Mouse (Mus musculus) CH12.LX (cell line): ENCODE data around the gene Rnf225. TPM values are rescaled to one million over a fixed set of nuclear protein-coding genes. Genes with fewer than 3 reads are reported as not detected.

Experiments
- DNase-seq: peaks from one replicate; pipeline ENCODE4 v3.0.0-alpha.2; 2013; ENCODE audit errors: extremely low read depth
- H3K27ac ChIP-seq: 2 replicates; pipeline ENCODE4 v1.5.1; 2012; ENCODE audit warnings: low read depth, mild to moderate bottlenecking, control low read depth, moderate library complexity; ENCODE audit not compliant: insufficient read depth
- H3K27me3 ChIP-seq: replicated peaks from 2 replicates; pipeline ENCODE3; 2012; ENCODE audit warnings: inconsistent platforms
- H3K36me3 ChIP-seq, 2 experiments: replicated peaks in 1 of 2; 2 replicates each; pipeline versions ENCODE3 to v1.6.1; 2012; ENCODE audit warnings: inconsistent platforms in 1 of 2, low read length in 1 of 2, mild to moderate bottlenecking in 1 of 2, mixed read lengths in 1 of 2, moderate library complexity in 1 of 2; ENCODE audit not compliant: control insufficient read depth in 1 of 2, insufficient read depth in 1 of 2
- H3K4me1 ChIP-seq, 2 experiments: 2 replicates each; pipeline ENCODE4 v1.6.1; 2012; ENCODE audit warnings: inconsistent platforms in 1 of 2, moderate library complexity in 1 of 2; ENCODE audit not compliant: insufficient read depth in 2 of 2, control insufficient read depth in 1 of 2
- H3K4me2 ChIP-seq: 2 replicates; pipeline ENCODE4 v1.6.1; 2012; ENCODE audit warnings: low read depth, mild to moderate bottlenecking, control low read depth; ENCODE audit not compliant: poor library complexity, insufficient read depth, severe bottlenecking
- H3K4me3 ChIP-seq, 3 experiments: fragments of 150-350 bp in 1 of 3; sonication (generic) in 1 of 3; replicated peaks in 1 of 3; 2 replicates each; pipeline versions ENCODE3 to v1.5.1; 2011 to 2012; ENCODE audit warnings: low read depth in 2 of 3, low read length in 2 of 3, mild to moderate bottlenecking in 2 of 3, moderate library complexity in 2 of 3, control low read depth in 1 of 3, improper control_type of control experiment in 1 of 3, inconsistent platforms in 1 of 3, mixed read lengths in 1 of 3; ENCODE audit not compliant: poor library complexity in 1 of 3
- H3K79me2 ChIP-seq: replicated peaks from 2 replicates; pipeline ENCODE4 v1.6.1; 2012; ENCODE audit warnings: mild to moderate bottlenecking, moderate library complexity; ENCODE audit not compliant: control insufficient read depth, poor library complexity, insufficient read depth, severe bottlenecking; ENCODE audit errors: extremely low read depth
- H3K9ac ChIP-seq: 2 replicates; pipeline ENCODE4 v1.6.1; 2012; ENCODE audit warnings: low read depth, mild to moderate bottlenecking, control low read depth, moderate library complexity; ENCODE audit not compliant: insufficient read depth
- H3K9me3 ChIP-seq: replicated peaks from 2 replicates; pipeline ENCODE3; 2012; ENCODE audit warnings: low read length, inconsistent platforms, mixed read lengths
- CHD2 ChIP-seq: IDR thresholded peaks from 2 replicates; pipeline ENCODE4 v1.6.1; 2011; ENCODE audit warnings: low read length, improper control_type of control experiment
- ELF1 ChIP-seq: IDR thresholded peaks from 2 replicates; pipeline ENCODE4 v1.6.1; 2014; ENCODE audit warnings: low read depth, mild to moderate bottlenecking, inconsistent platforms, low read length, improper control_type of control experiment
- ETS1 ChIP-seq: conservative IDR thresholded peaks from 2 replicates; pipeline ENCODE4 v1.6.1; 2012; ENCODE audit warnings: low read depth, mild to moderate bottlenecking, inconsistent platforms, low read length, improper control_type of control experiment, moderate library complexity
- HCFC1 ChIP-seq: IDR thresholded peaks from 2 replicates; pipeline ENCODE4 v1.6.1; 2012; ENCODE audit warnings: low read depth, mild to moderate bottlenecking, inconsistent platforms, low read length, improper control_type of control experiment
- IRF4 ChIP-seq: IDR thresholded peaks from 2 replicates; pipeline ENCODE4 v1.6.1; 2014; ENCODE audit warnings: low read depth, mild to moderate bottlenecking, inconsistent platforms, low read length, improper control_type of control experiment
- JUND ChIP-seq: conservative IDR thresholded peaks from 2 replicates; pipeline ENCODE4 v1.6.1; 2011; ENCODE audit warnings: low read depth, low read length, improper control_type of control experiment
- KAT2A ChIP-seq: IDR thresholded peaks from 2 replicates; pipeline ENCODE4 v1.6.1; 2012; ENCODE audit warnings: low read length, improper control_type of control experiment, inconsistent platforms; ENCODE audit not compliant: insufficient replicate concordance
- MAFK ChIP-seq: IDR thresholded peaks from 2 replicates; pipeline ENCODE4 v1.6.1; 2011; ENCODE audit warnings: low read length, improper control_type of control experiment; ENCODE audit not compliant: insufficient replicate concordance
- MAX ChIP-seq: IDR thresholded peaks from 2 replicates; pipeline ENCODE4 v1.6.1; 2011; ENCODE audit warnings: low read length, improper control_type of control experiment
- MXI1 ChIP-seq: IDR thresholded peaks from 2 replicates; pipeline ENCODE4 v1.6.1; 2011; ENCODE audit warnings: mild to moderate bottlenecking, low read depth, low read length, improper control_type of control experiment
- NELFE ChIP-seq: IDR thresholded peaks from 2 replicates; pipeline ENCODE4 v1.6.1; 2011; ENCODE audit warnings: low read depth, low read length, improper control_type of control experiment
- POLR2AphosphoS2 ChIP-seq: IDR thresholded peaks from 2 replicates; pipeline ENCODE4 v1.6.1; 2011; ENCODE audit warnings: low read depth, low read length, improper control_type of control experiment
- RCOR1 ChIP-seq: conservative IDR thresholded peaks from 2 replicates; pipeline ENCODE4 v1.6.1; 2012; ENCODE audit warnings: low read depth, mild to moderate bottlenecking, inconsistent platforms, low read length, improper control_type of control experiment
- UBTF ChIP-seq: IDR thresholded peaks from 2 replicates; pipeline ENCODE4 v1.6.1; 2012; ENCODE audit warnings: low read depth, mild to moderate bottlenecking, inconsistent platforms, low read length, improper control_type of control experiment, moderate library complexity
- USF1 ChIP-seq: IDR thresholded peaks from 2 replicates; pipeline ENCODE4 v1.6.1; 2014; ENCODE audit warnings: low read depth, mild to moderate bottlenecking, inconsistent platforms, low read length, improper control_type of control experiment
- ZKSCAN1 ChIP-seq: IDR thresholded peaks from 2 replicates; pipeline ENCODE4 v1.6.1; 2012; ENCODE audit warnings: low read depth, inconsistent platforms, low read length, improper control_type of control experiment, borderline replicate concordance
- ZNF384 ChIP-seq: IDR thresholded peaks from 2 replicates; pipeline ENCODE4 v1.6.1; 2012; ENCODE audit warnings: low read depth, low read length, improper control_type of control experiment, inconsistent platforms
- dilution Hi-C: fragments of 300-500 bp; cut with MboI; formaldehyde crosslinking; loops from 2 replicates; pipeline ENCODE4 v1.14.3; 2020; ENCODE audit warnings: low sequenced_read_pairs; ENCODE audit not compliant: extremely low pct_unique_long_range_greater_than_20kb, extremely low pct_ligation_motif_present
- in situ Hi-C: fragments of 300-500 bp; cut with MboI; formaldehyde crosslinking; loops from 3 replicates; pipeline ENCODE4 v1.14.3; 2019; ENCODE audit warnings: low sequenced_read_pairs, low pct_ligation_motif_present, low pct_unique_long_range_greater_than_20kb, mixed read lengths
- polyA plus RNA-seq: library from polyadenylated mRNA; unstranded; fragments of >175 nt; gene quantifications from 2 replicates; pipeline ENCODE4 v1.2.1, GENCODE M21; 2012; ENCODE audit warnings: low read depth; ENCODE audit not compliant: insufficient read length
- total RNA-seq, 2 experiments: library from RNA; depleted of rRNA; stranded (reverse); fragments of 300-350 nt in 1 of 2; fragments of >200 nt in 1 of 2; gene quantifications; 2 replicates each; pipeline ENCODE4 v1.2.3; 2012 to 2014

Gene Rnf225
- total and polyA plus RNA-seq, 3 experiments, result 0.89 to 4.0 (median 1.1) TPM

GRCm38 (mm10) chr7:12980291-12980690 lies 53.1 kb downstream of the Rnf225 start:
- no peaks in the 10 kb centered on the region for H3K27me3 ChIP-seq
- H3K36me3 ChIP-seq, result peaks cover 12 to 35% of the 10 kb centered on the region in 2 experiments
- no peak overlapping the region; the same call in 1 of the 2 replicates for H3K27ac ChIP-seq
- no peak for TF ChIP-seq ZKSCAN1
- TF ChIP-seq MXI1, result no peak
- no peak for TF ChIP-seq MAFK
- no peak for TF ChIP-seq USF1
- no peak for TF ChIP-seq POLR2AphosphoS2
- TF ChIP-seq ZNF384, result no peak
- no peak for TF ChIP-seq IRF4
- TF ChIP-seq RCOR1, result no peak
- no peak for TF ChIP-seq UBTF
- no peak for TF ChIP-seq ETS1
- TF ChIP-seq NELFE, result no peak
- TF ChIP-seq HCFC1, result no peak
- no peak for TF ChIP-seq JUND
- no peak for TF ChIP-seq ELF1
- TF ChIP-seq KAT2A, result no peak
- TF ChIP-seq MAX, result no peak
- TF ChIP-seq CHD2, result no peak
- in situ Hi-C loops, result loop anchor here (10.0 kb wide), 1 partner anchor 55 kb away; the partner anchor contains the start of genes Rnf225 and Rps5
- no peak overlapping the region; the same call in 1 of the 2 replicates for H3K9ac ChIP-seq
- no peaks in the 10 kb centered on the region for H3K9me3 ChIP-seq
- no peaks in the 10 kb centered on the region for H3K79me2 ChIP-seq
- H3K4me3 ChIP-seq, result peak overlapping the region in 2 of 3 experiments; percentile 51 to 73
- no peak for DNase-seq
- H3K4me1 ChIP-seq, result peaks cover 10 to 31% of the 10 kb centered on the region in 2 experiments; a peak in 3 of 4 replicates
- dilution Hi-C loops, result no loop called here
- no peak overlapping the region for H3K4me2 ChIP-seq

Other genes starting within 250 kb of the Rnf225 start
- not detected in 2 replicates for gene Vmn2r55, start 242.4 kb upstream of the Rnf225 start, total RNA-seq (2012; rRNA removed)
- not detected in 2 replicates for gene Vmn2r55, start 242.4 kb upstream of the Rnf225 start, total RNA-seq (2014; rRNA removed)
- not detected in 2 replicates for gene Vmn2r55, start 242.4 kb upstream of the Rnf225 start, polyA plus RNA-seq
- gene Vmn2r56, start 192.4 kb upstream of the Rnf225 start, total RNA-seq (2012; rRNA removed), result not detected in 2 replicates
- not detected in 2 replicates for gene Vmn2r56, start 192.4 kb upstream of the Rnf225 start, total RNA-seq (2014; rRNA removed)
- gene Vmn2r56, start 192.4 kb upstream of the Rnf225 start, polyA plus RNA-seq, result not detected in 2 replicates
- gene Zscan18, start 123.8 kb upstream of the Rnf225 start, total RNA-seq (2012; rRNA removed), result 1.6 and 1.8 TPM in 2 replicates
- gene Zscan18, start 123.8 kb upstream of the Rnf225 start, total RNA-seq (2014; rRNA removed), result 0.56 and 1.4 TPM in 2 replicates
- gene Zscan18, start 123.8 kb upstream of the Rnf225 start, polyA plus RNA-seq, result 1.3 and 1.6 TPM in 2 replicates
- gene Zfp329, start 108.6 kb upstream of the Rnf225 start, total RNA-seq (2012; rRNA removed), result 4.4 and 4.5 TPM in 2 replicates
- gene Zfp329, start 108.6 kb upstream of the Rnf225 start, total RNA-seq (2014; rRNA removed), result 3.9 and 7.2 TPM in 2 replicates
- gene Zfp329, start 108.6 kb upstream of the Rnf225 start, polyA plus RNA-seq, result 4.3 and 4.5 TPM in 2 replicates
- gene Zfp110, start 92.7 kb upstream of the Rnf225 start, total RNA-seq (2012; rRNA removed), result 29.3 and 31.0 TPM in 2 replicates
- gene Zfp110, start 92.7 kb upstream of the Rnf225 start, total RNA-seq (2014; rRNA removed), result 26.6 and 31.5 TPM in 2 replicates
- gene Zfp110, start 92.7 kb upstream of the Rnf225 start, polyA plus RNA-seq, result 14.8 and 16.2 TPM in 2 replicates
- gene Zfp128, start 46.2 kb upstream of the Rnf225 start, total RNA-seq (2012; rRNA removed), result 1.2 and 1.4 TPM in 2 replicates
- gene Zfp128, start 46.2 kb upstream of the Rnf225 start, total RNA-seq (2014; rRNA removed), result 0.96 and 1.2 TPM in 2 replicates
- 0.61 and 0.78 TPM in 2 replicates for gene Zfp128, start 46.2 kb upstream of the Rnf225 start, polyA plus RNA-seq
- 3.2 and 4.2 TPM in 2 replicates for gene Zscan22, start 29.6 kb upstream of the Rnf225 start, total RNA-seq (2012; rRNA removed)
- 2.8 and 3.3 TPM in 2 replicates for gene Zscan22, start 29.6 kb upstream of the Rnf225 start, total RNA-seq (2014; rRNA removed)
- gene Zscan22, start 29.6 kb upstream of the Rnf225 start, polyA plus RNA-seq, result 7.6 and 8.9 TPM in 2 replicates
- gene Rps5, start 5.1 kb upstream of the Rnf225 start, total RNA-seq (2012; rRNA removed), result 3,671 and 4,026 TPM in 2 replicates
- gene Rps5, start 5.1 kb upstream of the Rnf225 start, total RNA-seq (2014; rRNA removed), result 3,631 and 4,293 TPM in 2 replicates
- 2,088 and 2,166 TPM in 2 replicates for gene Rps5, start 5.1 kb upstream of the Rnf225 start, polyA plus RNA-seq
- 6.4 and 8.7 TPM in 2 replicates for gene Zfp324, start 38.4 kb downstream of the Rnf225 start, total RNA-seq (2012; rRNA removed)
- gene Zfp324, start 38.4 kb downstream of the Rnf225 start, total RNA-seq (2014; rRNA removed), result 6.3 and 7.3 TPM in 2 replicates
- gene Zfp324, start 38.4 kb downstream of the Rnf225 start, polyA plus RNA-seq, result 3.8 and 4.2 TPM in 2 replicates
- gene Zfp446, start 50.4 kb downstream of the Rnf225 start, total RNA-seq (2012; rRNA removed), result 7.5 and 7.8 TPM in 2 replicates
- gene Zfp446, start 50.4 kb downstream of the Rnf225 start, total RNA-seq (2014; rRNA removed), result 11.9 and 12.8 TPM in 2 replicates
- 12.5 and 12.9 TPM in 2 replicates for gene Zfp446, start 50.4 kb downstream of the Rnf225 start, polyA plus RNA-seq
- gene Slc27a5, start 70.8 kb downstream of the Rnf225 start, total RNA-seq (2012; rRNA removed), result 0.04 TPM in 1 of 2 replicates, not detected in the other
- not detected in 2 replicates for gene Slc27a5, start 70.8 kb downstream of the Rnf225 start, total RNA-seq (2014; rRNA removed)
- not detected in 2 replicates for gene Slc27a5, start 70.8 kb downstream of the Rnf225 start, polyA plus RNA-seq
- 500 and 583 TPM in 2 replicates for gene Trim28, start 71.7 kb downstream of the Rnf225 start, total RNA-seq (2012; rRNA removed)
- gene Trim28, start 71.7 kb downstream of the Rnf225 start, total RNA-seq (2014; rRNA removed), result 495 and 516 TPM in 2 replicates
- 728 and 891 TPM in 2 replicates for gene Trim28, start 71.7 kb downstream of the Rnf225 start, polyA plus RNA-seq
- 9.5 and 12.1 TPM in 2 replicates for gene Zbtb45, start 82.6 kb downstream of the Rnf225 start, total RNA-seq (2012; rRNA removed)
- 6.7 and 6.8 TPM in 2 replicates for gene Zbtb45, start 82.6 kb downstream of the Rnf225 start, total RNA-seq (2014; rRNA removed)
- 16.7 and 17.1 TPM in 2 replicates for gene Zbtb45, start 82.6 kb downstream of the Rnf225 start, polyA plus RNA-seq
- 110 and 115 TPM in 2 replicates for gene Chmp2a, start 107.4 kb downstream of the Rnf225 start, total RNA-seq (2012; rRNA removed)
- 131 and 141 TPM in 2 replicates for gene Chmp2a, start 107.4 kb downstream of the Rnf225 start, total RNA-seq (2014; rRNA removed)
- 134 and 148 TPM in 2 replicates for gene Chmp2a, start 107.4 kb downstream of the Rnf225 start, polyA plus RNA-seq
- gene Ube2m, start 110.9 kb downstream of the Rnf225 start, total RNA-seq (2012; rRNA removed), result 134 and 156 TPM in 2 replicates
- 227 and 244 TPM in 2 replicates for gene Ube2m, start 110.9 kb downstream of the Rnf225 start, total RNA-seq (2014; rRNA removed)
- gene Ube2m, start 110.9 kb downstream of the Rnf225 start, polyA plus RNA-seq, result 215 and 272 TPM in 2 replicates
- gene Mzf1, start 127.3 kb downstream of the Rnf225 start, total RNA-seq (2012; rRNA removed), result 0.46 and 0.55 TPM in 2 replicates
- 0.31 and 0.34 TPM in 2 replicates for gene Mzf1, start 127.3 kb downstream of the Rnf225 start, total RNA-seq (2014; rRNA removed)
- 0.50 and 0.68 TPM in 2 replicates for gene Mzf1, start 127.3 kb downstream of the Rnf225 start, polyA plus RNA-seq
- not detected in 2 replicates for gene Vmn1r85, start 167.8 kb downstream of the Rnf225 start, total RNA-seq (2012; rRNA removed)
- gene Vmn1r85, start 167.8 kb downstream of the Rnf225 start, total RNA-seq (2014; rRNA removed), result not detected in 2 replicates
- gene Vmn1r85, start 167.8 kb downstream of the Rnf225 start, polyA plus RNA-seq, result not detected in 2 replicates
- gene Vmn1r86, start 192.5 kb downstream of the Rnf225 start, total RNA-seq (2012; rRNA removed), result not detected in 2 replicates
- not detected in 2 replicates for gene Vmn1r86, start 192.5 kb downstream of the Rnf225 start, total RNA-seq (2014; rRNA removed)
- gene Vmn1r86, start 192.5 kb downstream of the Rnf225 start, polyA plus RNA-seq, result not detected in 2 replicates
- gene Vmn1r87, start 212.7 kb downstream of the Rnf225 start, total RNA-seq (2012; rRNA removed), result not detected in 2 replicates
- not detected in 2 replicates for gene Vmn1r87, start 212.7 kb downstream of the Rnf225 start, total RNA-seq (2014; rRNA removed)
- not detected in 2 replicates for gene Vmn1r87, start 212.7 kb downstream of the Rnf225 start, polyA plus RNA-seq
- 0.29 and 0.34 TPM in 2 replicates for gene Vmn1r88, start 232.2 kb downstream of the Rnf225 start, total RNA-seq (2012; rRNA removed)
- 0.03 TPM in 1 of 2 replicates, not detected in the other for gene Vmn1r88, start 232.2 kb downstream of the Rnf225 start, total RNA-seq (2014; rRNA removed)
- 0.07 and 0.10 TPM in 2 replicates for gene Vmn1r88, start 232.2 kb downstream of the Rnf225 start, polyA plus RNA-seq